Mouse (Mus musculus) CD4-positive, CD25-positive, alpha-beta regulatory T cell, adult 4 months (primary cell): ENCODE results near the gene Myo1g. TPM values are rescaled to one million over a fixed set of nuclear protein-coding genes. Genes with fewer than 3 reads are reported as not detected.

Experiments
- polyA plus RNA-seq, 2 experiments: library from polyadenylated mRNA; unstranded; fragments of 100-300 nt; shearing (Covaris generic); gene quantifications; one replicate each; pipeline ENCODE4 v1.2.1; 2017

Gene Myo1g
- polyA plus RNA-seq, 2 experiments from 2014 or later = 132 to 240 TPM

Other genes with a start within 250 kb of the Myo1g start
- gene Tmed4, start 246.1 kb downstream of the Myo1g start, polyA plus RNA-seq = 10 to 100 TPM; 76.3 to 100.0 TPM
- 100 to 1,000 TPM; 146 to 237 TPM for gene Ogdh, start 229.3 kb downstream of the Myo1g start, polyA plus RNA-seq
- gene Zmiz2, start 131.9 kb downstream of the Myo1g start, polyA plus RNA-seq = 10 to 100 TPM; 46.5 to 67.2 TPM
- gene Ppia, start 105.5 kb downstream of the Myo1g start, polyA plus RNA-seq = 1,000 to 10,000 TPM; 2,528 to 2,595 TPM
- gene H2afv, start 76.5 kb downstream of the Myo1g start, polyA plus RNA-seq = 100 to 1,000 TPM; 147 to 164 TPM
- gene Purb, start 45.0 kb downstream of the Myo1g start, polyA plus RNA-seq = 10 to 100 TPM; 22.2 to 22.3 TPM
- 100 to 1,000 TPM; 203 to 260 TPM for gene Ccm2, start 25.9 kb upstream of the Myo1g start, polyA plus RNA-seq
- under 1 TPM in 1 of 2 experiments, not detected in 1; 0.22 TPM for gene Nacad, start 85.1 kb upstream of the Myo1g start, polyA plus RNA-seq
- 10 to 100 TPM; 27.9 to 60.5 TPM for gene Tbrg4, start 105.1 kb upstream of the Myo1g start, polyA plus RNA-seq
- gene Wap, start 117.7 kb upstream of the Myo1g start, polyA plus RNA-seq = not detected
- 1 to 10 TPM; 4.2 to 5.6 TPM for gene Ramp3, start 137.6 kb upstream of the Myo1g start, polyA plus RNA-seq